Mouse (Mus musculus): ENCODE measurements around the gene Plaur.
"Not testable (repeated sequence)": the region's sequence is repeated elsewhere in the genome, so short reads cannot be mapped to it uniquely, and the experiment has no call there.

Gene Plaur

GRCm38 (mm10) chr7:24512355-24512754, 50.1 kb downstream of the Plaur start, which contains the start of gene AC161166.1:
TSS of gene AC161166.1 (minus strand) at chr7:24512455.
- DNase-seq (ENCODE audit: extremely low spot score) = no peak

- DNase-seq (ENCODE audit: extremely low spot score) = not testable (repeated sequence)
Measured at GRCm38 (mm10) chr7:24516319-24516718, 54.0 kb downstream of the Plaur start.

- no peak for DNase-seq (ENCODE audit: extremely low spot score)
Measured at GRCm38 (mm10) chr7:24517077-24517476, 54.8 kb downstream of the Plaur start.

GRCm38 (mm10) chr7:24517654-24518053, 55.4 kb downstream of the Plaur start:
- DNase-seq (ENCODE audit: extremely low spot score) = no peak

GRCm38 (mm10) chr7:24519130-24519529, 56.8 kb downstream of the Plaur start:
- DNase-seq (ENCODE audit: extremely low spot score) = no peak

DNA sequence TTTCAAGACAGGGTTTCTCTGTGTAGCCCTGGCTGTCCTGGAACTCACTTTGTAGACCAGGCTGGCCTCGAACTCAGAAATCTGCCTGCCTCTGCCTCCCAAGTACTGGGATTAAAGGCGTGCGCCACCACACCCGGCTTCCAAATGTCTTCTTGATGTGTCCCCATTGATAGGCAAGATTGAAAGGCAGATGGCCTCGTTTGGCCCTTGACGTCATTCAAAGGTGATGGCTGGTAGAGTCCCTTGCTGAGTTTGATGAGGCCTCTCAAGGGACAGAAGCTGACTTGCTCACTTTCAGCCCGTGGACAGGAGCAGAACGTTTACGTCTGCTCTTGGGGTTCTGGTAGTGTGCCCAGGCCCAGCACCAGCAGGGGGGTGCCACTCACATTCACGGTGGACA, 57.8 kb downstream of the Plaur start:
- not testable (repeated sequence) for DNase-seq (ENCODE audit: extremely low spot score)

DNA sequence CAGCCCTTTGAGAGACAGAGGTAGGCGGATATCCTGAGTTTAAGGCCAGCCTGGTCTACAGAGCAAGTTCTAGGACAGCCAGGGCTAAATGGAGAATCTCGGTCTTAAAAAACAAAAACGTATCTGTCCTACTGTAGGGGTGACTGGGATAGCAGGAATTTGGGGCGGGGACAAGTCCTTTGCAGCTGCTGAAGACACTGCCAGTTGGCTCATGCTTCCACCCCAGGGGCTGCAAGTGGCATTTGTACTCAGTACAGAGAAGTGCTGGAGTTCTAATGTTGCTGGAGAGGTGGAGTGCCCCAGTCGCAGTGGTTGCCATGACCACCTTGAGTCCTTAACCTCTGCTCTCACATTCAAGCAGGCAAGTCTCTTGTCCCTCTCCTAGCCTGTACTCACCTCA, 60.5 kb downstream of the Plaur start:
- DNase-seq (ENCODE audit: extremely low spot score) = no peak

GRCm38 (mm10) chr7:24523723-24524122, 61.4 kb downstream of the Plaur start:
- DNase-seq (ENCODE audit: extremely low spot score) = no peak

GRCm38 (mm10) chr7:24524978-24525377, 62.7 kb downstream of the Plaur start:
- no peak for DNase-seq (ENCODE audit: extremely low spot score)

Data from embryo, embryonic 9.5 days (tissue).